Mouse (Mus musculus) sigmoid colon, adult 10 weeks (tissue): ENCODE measurements around the gene Akap12. TPM values are rescaled to one million over a fixed set of nuclear protein-coding genes. Genes with fewer than 3 reads are reported as not detected.

Experiments used
- polyA plus RNA-seq: library from polyadenylated mRNA; stranded (reverse); fragments of 350-450 nt; fragmentation: Illumina TruSeq; extraction: RNeasy Lipid Tissue Mini Kit (QIAGEN cat#74804); gene quantifications from one replicate; pipeline ENCODE4 v1.2.3, GENCODE M21; 2014; ENCODE audit warnings: low read depth, low replicate concordance

Gene Akap12
- polyA plus RNA-seq = 9.1 TPM

GRCm38 (mm10) chr10:4266041-4266930 is at the start of gene Akap12:
Gene Akap12 (plus strand): TSS chr10:4266380.

GRCm38 (mm10) chr10:4387701-4388383 is 121.7 kb downstream of the Akap12 start, which contains the start of gene Zbtb2:
Gene Zbtb2 (minus strand): TSS chr10:4388108.

Other genes starting within 250 kb of the Akap12 start
- 18.8 TPM for gene Zbtb2, start 121.7 kb downstream of the Akap12 start, polyA plus RNA-seq
- 84.4 TPM for gene Rmnd1, start 166.0 kb downstream of the Akap12 start, polyA plus RNA-seq
- gene Armt1, start 166.1 kb downstream of the Akap12 start, polyA plus RNA-seq = 51.3 TPM
- 0.54 TPM for gene Ccdc170, start 216.1 kb downstream of the Akap12 start, polyA plus RNA-seq